Comparison of ENCODE assay signal across 15 mouse cellular contexts in the genomic region with DNA sequence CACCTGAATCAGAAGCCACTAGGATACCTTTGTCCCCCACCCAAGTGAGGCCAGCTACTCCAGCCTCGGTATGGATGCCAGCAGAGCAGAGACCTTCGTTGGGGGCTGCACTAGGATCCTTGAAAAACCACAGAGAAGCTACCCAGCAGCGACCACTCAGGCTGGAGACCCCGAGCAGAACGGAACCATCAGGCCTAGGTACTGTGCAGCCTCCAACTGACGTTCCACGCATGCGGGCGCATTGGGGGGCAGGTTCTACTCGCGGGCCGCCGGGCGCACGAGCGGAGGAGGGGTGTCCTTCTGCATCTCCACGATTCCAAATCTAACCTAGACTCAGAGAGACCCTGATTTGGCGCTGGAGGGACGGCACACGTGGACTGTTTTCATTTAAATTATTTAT. TPM values are rescaled to one million over a fixed set of nuclear protein-coding genes. Genes with fewer than 3 reads are reported as not detected.
"Had no signal": no experiment of that assay in that cellular context is flagged by ENCODE, and none has a peak within 500 bp of the region (broad histone marks: within the 10 kb centered on the region; RNA-seq: fewer than 3 reads in every experiment).

No protein-coding gene starts in this region.

- H3K4me3 ChIP-seq: limb, embryonic 15.5 days; liver, embryonic 13.5 days; stomach, embryonic 15.5 days had no signal

- ATAC-seq: liver, postnatal 0 days; lung, postnatal 0 days had no signal

- DNase-seq: kidney, adult 2 months; kidney, postnatal 36 days; layer of hippocampus, adult 9-11 months; layer of hippocampus, postnatal 36 days; liver, embryonic 13.5 days; liver, postnatal 0 days; lung, postnatal 36 days; right cerebral cortex, postnatal 14 days; thymus, postnatal 4 days had no signal

- H3K27me3 ChIP-seq: limb, embryonic 15.5 days; liver, embryonic 13.5 days; stomach, embryonic 15.5 days had no signal

- H3K9ac ChIP-seq: limb, embryonic 15.5 days; liver, embryonic 13.5 days; liver, postnatal 0 days; stomach, embryonic 15.5 days had no signal

- H3K4me2 ChIP-seq: limb, embryonic 15.5 days; liver, embryonic 13.5 days; stomach, embryonic 15.5 days had no signal

- H3K27ac ChIP-seq: limb, embryonic 15.5 days; liver, embryonic 13.5 days had no signal

- H3K9me3 ChIP-seq: limb, embryonic 15.5 days; liver, embryonic 13.5 days; stomach, embryonic 15.5 days had no signal

- H3K36me3 ChIP-seq: stomach, embryonic 15.5 days had no signal

RNA-seq across cellular contexts. Expression of a gene that starts 36.9 kb away (rescaled TPM):
- total RNA-seq: layer of hippocampus, adult 18-20 months; layer of hippocampus, postnatal 36 days; megakaryocyte progenitor cell, adult 5-6 weeks had no signal
- polyA plus RNA-seq: kidney, adult 2 months; spleen, adult 2 months had no signal
